Mouse (Mus musculus) T-helper 2 cell (primary cell): ENCODE measurements around the gene Vdac2.

Source experiments
- in situ Hi-C: fragments of 300-600 bp; cut with MboI, MseI; formaldehyde crosslinking; loops from one replicate; pipeline ENCODE4 v1.15.1; 2025; ENCODE audit warnings: high pct_unique_total_duplicates

Gene Vdac2

GRCm38 (mm10) chr14:21824938-21825337, at the start of gene Vdac2:
Vdac2 (plus strand) TSS chr14:21825238.
- in situ Hi-C loops: no loop called here

- in situ Hi-C loops: no loop called here
These were observed 48.8 kb upstream of the Vdac2 start for GRCm38 (mm10) chr14:21776201-21776600.

GRCm38 (mm10) chr14:21786500-21786899, 38.5 kb upstream of the Vdac2 start:
- in situ Hi-C loops: no loop called here

GRCm38 (mm10) chr14:21787374-21787773, 37.7 kb upstream of the Vdac2 start:
- in situ Hi-C loops: no loop called here

GRCm38 (mm10) chr14:21788121-21788520, 36.9 kb upstream of the Vdac2 start:
- in situ Hi-C loops: no loop called here

- in situ Hi-C loops: no loop called here
These were observed 34.3 kb upstream of the Vdac2 start for GRCm38 (mm10) chr14:21790585-21791251.

GRCm38 (mm10) chr14:21791722-21792121, 33.3 kb upstream of the Vdac2 start:
- in situ Hi-C loops: no loop called here

- in situ Hi-C loops: no loop called here
These were observed 32.8 kb upstream of the Vdac2 start for GRCm38 (mm10) chr14:21792250-21792649.

- in situ Hi-C loops: no loop called here
These were observed 24.4 kb upstream of the Vdac2 start for GRCm38 (mm10) chr14:21800641-21801040.

- in situ Hi-C loops: no loop called here
These were observed 23.4 kb upstream of the Vdac2 start for GRCm38 (mm10) chr14:21801624-21802023.

- in situ Hi-C loops: no loop called here
These were observed 22.4 kb upstream of the Vdac2 start for GRCm38 (mm10) chr14:21802543-21803206.

- in situ Hi-C loops: no loop called here
These were observed 18.8 kb upstream of the Vdac2 start for GRCm38 (mm10) chr14:21806203-21806602.

- in situ Hi-C loops: no loop called here
These were observed 18.3 kb upstream of the Vdac2 start for GRCm38 (mm10) chr14:21806631-21807160.

- in situ Hi-C loops: no loop called here
These were observed 16.7 kb upstream of the Vdac2 start for GRCm38 (mm10) chr14:21808208-21808922.

GRCm38 (mm10) chr14:21809418-21809817, 15.6 kb upstream of the Vdac2 start:
- in situ Hi-C loops: no loop called here

GRCm38 (mm10) chr14:21811301-21811700, 13.7 kb upstream of the Vdac2 start:
- in situ Hi-C loops: loop anchor here (5.0 kb wide), 1 partner anchor 41 kb away; no protein-coding TSS in a partner anchor

GRCm38 (mm10) chr14:21811744-21812393, 13.2 kb upstream of the Vdac2 start:
- in situ Hi-C loops: loop anchor here (5.0 kb wide), 1 partner anchor 40 kb away; no protein-coding TSS in a partner anchor

GRCm38 (mm10) chr14:21812590-21813162, 12.4 kb upstream of the Vdac2 start:
- in situ Hi-C loops: loop anchor here (5.0 kb wide), 1 partner anchor 40 kb away; no protein-coding TSS in a partner anchor

- in situ Hi-C loops: loop anchor here (5.0 kb wide), 1 partner anchor 39 kb away; no protein-coding TSS in a partner anchor
These were observed 11.8 kb upstream of the Vdac2 start for GRCm38 (mm10) chr14:21813216-21813615.

GRCm38 (mm10) chr14:21813847-21814246, 11.2 kb upstream of the Vdac2 start:
- in situ Hi-C loops: loop anchor here (5.0 kb wide), 1 partner anchor 38 kb away; no protein-coding TSS in a partner anchor

GRCm38 (mm10) chr14:21814606-21815005, 10.4 kb upstream of the Vdac2 start:
- in situ Hi-C loops: loop anchor here (5.0 kb wide), 2 partner anchors 38 to 47 kb away; no protein-coding TSS in a partner anchor
